Mouse (Mus musculus) testis, adult 2 months (tissue): ENCODE results near the gene Brk1. TPM values are rescaled to one million over a fixed set of nuclear protein-coding genes. Genes with fewer than 3 reads are reported as not detected.

Experiments used
- H3K27ac ChIP-seq: fragments of 200-500 bp; 2 replicates; pipeline ENCODE4 v1.5.1; 2012; ENCODE audit warnings: low read depth, low read length; ENCODE audit not compliant: control insufficient read depth, insufficient read depth
- H3K27me3 ChIP-seq: fragments of 200-500 bp; 2 replicates; pipeline ENCODE4 v1.6.1; 2012; ENCODE audit warnings: mild to moderate bottlenecking, low read length, moderate library complexity; ENCODE audit not compliant: control insufficient read depth, insufficient read depth
- H3K36me3 ChIP-seq: fragments of 200-500 bp; 2 replicates; pipeline ENCODE4 v1.6.1; 2012; ENCODE audit warnings: mild to moderate bottlenecking, low read length; ENCODE audit not compliant: control insufficient read depth, insufficient read depth
- H3K4me1 ChIP-seq: fragments of 200-500 bp; 2 replicates; pipeline ENCODE4 v1.6.1; 2012; ENCODE audit warnings: low read length; ENCODE audit not compliant: control insufficient read depth, insufficient read depth
- H3K4me3 ChIP-seq: fragments of 200-500 bp; 2 replicates; pipeline ENCODE4 v1.5.1; 2012; ENCODE audit warnings: low read depth, mild to moderate bottlenecking, low read length, moderate library complexity, mixed read lengths; ENCODE audit not compliant: control insufficient read depth
- CTCF ChIP-seq: fragments of 200-500 bp; IDR thresholded peaks from 2 replicates; pipeline ENCODE4 v1.5.1; 2012; ENCODE audit warnings: low read depth, mild to moderate bottlenecking, inconsistent platforms, low read length, moderate library complexity; ENCODE audit not compliant: control insufficient read depth, insufficient read depth, insufficient replicate concordance
- POLR2A ChIP-seq: fragments of 200-500 bp; IDR thresholded peaks from 2 replicates; pipeline ENCODE4 v1.6.1; 2012; ENCODE audit warnings: low read depth, mild to moderate bottlenecking, inconsistent platforms, low read length, moderate library complexity; ENCODE audit not compliant: control insufficient read depth
- polyA plus RNA-seq: library from polyadenylated mRNA; depleted of rRNA; stranded (reverse); fragments of >200 nt; gene quantifications from 2 replicates; pipeline ENCODE4 v1.2.3, GENCODE M21; 2012; rRNA removed

Gene Brk1
- polyA plus RNA-seq: 60.9 and 70.2 TPM in 2 replicates

- H3K4me3 ChIP-seq: peak within 1 kb of the TSS; percentile 98
- peaks cover 3% of the 10 kb centered on the region for H3K36me3 ChIP-seq
- H3K27me3 ChIP-seq: no peaks in the 10 kb centered on the region
- peaks cover 7% of the 10 kb centered on the region for H3K4me1 ChIP-seq
- peak within 1 kb of the TSS; percentile 88 for H3K27ac ChIP-seq
- TF ChIP-seq POLR2A: peak; percentile 71
- peak; percentile 61 for TF ChIP-seq CTCF
These were observed at the start of gene Brk1 for GRCm38 (mm10) chr6:113604432-113605223. Gene Brk1, plus strand, starts transcription at chr6:113604772.

GRCm38 (mm10) chr6:113559736-113560135, 44.8 kb upstream of the Brk1 start:
- Histone ChIP-seq H3K36me3 (peaks cover 4% of the 10 kb centered on the region), H3K4me3 (no peak overlapping the region), H3K27me3 (no peaks in the 10 kb centered on the region), H3K4me1 (no peaks in the 10 kb centered on the region), H3K27ac (no peak overlapping the region)
- TF ChIP-seq CTCF: no peak
- no peak for TF ChIP-seq POLR2A

- Histone ChIP-seq H3K27me3 (no peaks in the 10 kb centered on the region), H3K27ac (no peak overlapping the region), H3K4me3 (no peak overlapping the region), H3K4me1 (no peaks in the 10 kb centered on the region), H3K36me3 (peaks cover 6% of the 10 kb centered on the region)
- TF ChIP-seq CTCF (no peak), POLR2A (no peak)
These were observed 40.0 kb upstream of the Brk1 start for GRCm38 (mm10) chr6:113564557-113564956.

GRCm38 (mm10) chr6:113576044-113576443, 28.5 kb upstream of the Brk1 start:
- peaks cover 4% of the 10 kb centered on the region for H3K36me3 ChIP-seq
- no peak overlapping the region for H3K27ac ChIP-seq
- no peaks in the 10 kb centered on the region for H3K4me1 ChIP-seq
- no peak overlapping the region for H3K4me3 ChIP-seq
- no peaks in the 10 kb centered on the region for H3K27me3 ChIP-seq
- TF ChIP-seq POLR2A (no peak), CTCF (no peak)

- H3K4me3 ChIP-seq: no peak overlapping the region
- H3K27me3 ChIP-seq: no peaks in the 10 kb centered on the region
- H3K36me3 ChIP-seq: no peaks in the 10 kb centered on the region; the same call in none of the 2 replicates
- no peak overlapping the region for H3K27ac ChIP-seq
- H3K4me1 ChIP-seq: no peaks in the 10 kb centered on the region
- TF ChIP-seq CTCF: no peak
- no peak for TF ChIP-seq POLR2A
These were observed 25.3 kb upstream of the Brk1 start for GRCm38 (mm10) chr6:113579306-113579705.

- Histone ChIP-seq H3K27me3 (no peaks in the 10 kb centered on the region), H3K4me3 (no peak overlapping the region), H3K36me3 (peaks cover 4% of the 10 kb centered on the region), H3K27ac (no peak overlapping the region), H3K4me1 (no peaks in the 10 kb centered on the region)
- TF ChIP-seq CTCF: no peak
- no peak for TF ChIP-seq POLR2A
These were observed 21.5 kb upstream of the Brk1 start for GRCm38 (mm10) chr6:113583023-113583422.

- Histone ChIP-seq H3K27me3 (no peaks in the 10 kb centered on the region), H3K36me3 (peaks cover 4% of the 10 kb centered on the region), H3K4me1 (no peaks in the 10 kb centered on the region), H3K27ac (no peak overlapping the region), H3K4me3 (no peak overlapping the region)
- TF ChIP-seq CTCF: no peak
- TF ChIP-seq POLR2A: no peak
These were observed 19.5 kb upstream of the Brk1 start for GRCm38 (mm10) chr6:113585065-113585464.
